Mouse (Mus musculus) gastrocnemius, postnatal 36 days (tissue): ENCODE data around the gene G0s2. TPM values are rescaled to one million over a fixed set of nuclear protein-coding genes. Genes with fewer than 3 reads are reported as not detected.

Experiments
- DNase-seq, 2 experiments: peaks; one replicate each; pipeline ENCODE4 v3.0.0; 2022
- intact Hi-C: fragments of 180-260 bp; cut with DNase I; formaldehyde crosslinking; loops from one replicate; pipeline ENCODE4 v1.15.1; 2025
- long read RNA-seq, 2 experiments: library from polyadenylated mRNA; stranded (forward); transcript quantifications; one replicate each; pipeline ENCODE4 v2.0.0; 2021
- total RNA-seq, 2 experiments: library from RNA; stranded (reverse); gene quantifications; 2 replicates each; pipeline ENCODE4 v1.2.3; 2021

Gene G0s2
- total RNA-seq = 10 to 100 TPM; 13.2 to 15.9 TPM
- long read RNA-seq, experiment 1, transcript G0s2-201 (2 exons, 871 nt) = major isoform, 32 of 33 reads
- long read RNA-seq, experiment 1, partial matches to known transcripts = 0 of 33 reads
- long read RNA-seq, experiment 1, other reads (novel, unspliced or antisense) = 1 of 33 reads
- long read RNA-seq, experiment 2, transcript G0s2-201 (2 exons, 871 nt) = major isoform, 28 of 31 reads
- long read RNA-seq, experiment 2, partial matches to known transcripts = 3 of 31 reads
- long read RNA-seq, experiment 2, other reads (novel, unspliced or antisense) = 0 of 31 reads

DNA sequence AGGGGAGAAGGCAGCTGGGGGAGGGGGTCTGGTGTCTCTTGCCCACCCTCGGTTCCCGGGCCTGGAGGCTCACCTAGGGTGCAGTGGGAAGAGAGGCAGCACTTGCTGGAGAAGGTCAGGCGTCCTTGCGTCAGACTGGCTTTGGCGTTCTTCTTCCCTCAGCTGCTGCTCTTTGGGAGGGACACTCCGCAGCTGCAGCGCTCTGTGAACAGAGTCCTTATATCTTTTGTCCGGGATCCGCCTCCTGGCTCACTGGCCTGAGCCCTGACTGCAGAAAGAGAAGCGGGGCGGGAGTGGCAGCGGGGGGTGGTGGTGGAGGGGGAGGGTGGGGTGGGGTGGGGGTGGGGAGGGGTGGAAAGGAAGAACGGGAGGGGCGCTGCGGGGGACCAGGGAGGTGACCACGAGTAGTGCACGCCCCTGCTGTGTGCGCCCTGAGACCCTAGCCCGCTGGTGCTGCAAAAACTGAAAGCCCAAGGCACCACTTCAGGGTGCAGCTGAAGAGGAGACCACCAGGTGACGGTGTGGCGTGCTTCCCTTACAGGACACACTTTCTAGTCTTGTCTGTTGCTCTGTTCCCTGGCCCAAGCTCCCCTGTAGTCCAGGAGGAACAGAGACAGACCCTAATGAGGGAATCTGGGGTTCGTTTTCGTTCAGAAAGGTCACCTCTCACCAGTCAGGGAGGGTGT lies at the start of gene G0s2:
Gene G0s2 (minus strand): TSS at position 302 of the 686 bp plus-strand sequence.
- peak; percentile 74 to 79 for DNase-seq
- intact Hi-C loops = loop anchor here (2.0 kb wide), 1 partner anchor 44 kb away; no protein-coding TSS in a partner anchor

DNA sequence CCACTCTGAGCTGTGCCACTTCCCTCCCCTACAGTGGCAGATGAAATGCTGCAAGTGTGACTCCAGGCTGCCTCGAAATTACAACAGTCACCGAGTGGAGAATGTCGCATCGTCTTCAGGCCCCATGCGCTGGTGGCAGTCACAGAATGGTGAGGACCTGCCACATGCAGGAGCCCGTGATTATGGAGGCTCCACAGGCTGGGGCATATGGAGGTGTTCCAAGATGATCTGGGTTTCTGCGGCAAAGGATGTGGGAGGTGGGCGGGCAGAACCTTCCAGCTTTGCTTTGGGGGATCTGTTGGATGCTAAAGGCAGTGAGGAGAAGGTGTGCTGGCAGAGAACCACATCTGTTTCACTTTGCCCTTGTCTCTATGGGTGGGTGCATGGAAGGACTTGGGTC lies 47.4 kb upstream of the G0s2 start:
- intact Hi-C loops = no loop called here
- DNase-seq = no peak

DNA sequence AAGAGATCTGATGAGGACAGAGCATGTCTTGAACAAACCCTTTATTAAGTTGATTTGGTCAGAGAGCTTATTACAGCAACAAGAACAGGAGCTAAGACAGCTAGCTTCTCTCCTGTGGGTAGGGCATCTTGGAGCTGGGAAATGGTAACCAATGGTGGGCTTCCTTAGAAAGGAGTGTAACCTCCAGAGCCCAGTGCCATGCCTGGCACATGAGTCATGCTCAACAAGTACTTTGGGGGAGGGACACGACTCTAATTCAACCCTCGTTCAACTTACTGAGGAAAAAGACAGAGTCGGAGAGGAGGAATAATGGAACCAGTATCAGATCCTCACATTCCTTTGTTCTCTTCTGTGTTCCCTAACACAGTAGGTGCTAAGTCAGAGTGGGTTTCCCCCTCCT lies 46.7 kb upstream of the G0s2 start:
- intact Hi-C loops = no loop called here
- DNase-seq = no peak

DNA sequence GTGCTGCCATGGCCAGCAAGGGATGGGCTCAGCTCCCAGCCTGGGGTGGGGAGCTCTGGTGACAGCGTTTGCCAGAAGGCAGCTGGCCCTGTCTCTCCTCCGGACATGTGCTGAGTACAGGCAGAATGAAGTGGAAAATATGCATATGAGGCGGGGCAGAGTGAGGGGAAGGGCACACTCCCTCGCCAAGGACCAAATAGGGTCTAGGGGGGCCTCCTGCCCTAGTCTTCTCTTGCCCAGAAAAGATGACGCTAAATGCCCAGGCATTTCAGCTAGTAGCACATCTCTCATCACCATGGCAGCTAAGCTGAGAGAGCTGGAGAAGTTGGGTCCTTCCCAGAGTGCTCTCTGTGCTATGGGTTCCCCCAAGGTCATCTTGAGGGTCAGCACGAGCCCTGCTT lies 44.1 kb upstream of the G0s2 start:
- DNase-seq = peak; percentile 70 to 82
- intact Hi-C loops = loop anchor here (2.0 kb wide), 1 partner anchor 44 kb away; the partner anchor contains the start of gene G0s2

DNA sequence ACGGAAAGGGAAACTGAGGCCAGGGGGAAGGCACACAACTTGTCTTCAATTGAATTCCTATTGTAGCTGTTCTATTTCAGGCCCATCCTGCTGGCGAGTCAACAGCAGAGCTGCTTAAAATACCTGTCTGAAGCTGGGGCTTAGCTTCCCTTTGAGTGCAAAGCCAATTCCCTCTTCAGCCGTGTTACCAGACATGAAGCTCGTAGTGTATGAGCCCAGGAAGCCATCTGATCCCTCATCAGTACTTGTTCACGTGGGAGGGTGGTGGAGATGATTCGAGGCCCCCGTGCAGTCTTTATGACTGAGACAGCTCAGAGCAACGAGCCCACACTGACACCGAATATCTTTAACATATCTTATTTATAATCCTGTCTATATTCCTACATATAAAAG lies 43.3 kb upstream of the G0s2 start:
- intact Hi-C loops = loop anchor here (2.0 kb wide), 1 partner anchor 44 kb away; the partner anchor contains the start of gene G0s2
- DNase-seq = no peak

DNA sequence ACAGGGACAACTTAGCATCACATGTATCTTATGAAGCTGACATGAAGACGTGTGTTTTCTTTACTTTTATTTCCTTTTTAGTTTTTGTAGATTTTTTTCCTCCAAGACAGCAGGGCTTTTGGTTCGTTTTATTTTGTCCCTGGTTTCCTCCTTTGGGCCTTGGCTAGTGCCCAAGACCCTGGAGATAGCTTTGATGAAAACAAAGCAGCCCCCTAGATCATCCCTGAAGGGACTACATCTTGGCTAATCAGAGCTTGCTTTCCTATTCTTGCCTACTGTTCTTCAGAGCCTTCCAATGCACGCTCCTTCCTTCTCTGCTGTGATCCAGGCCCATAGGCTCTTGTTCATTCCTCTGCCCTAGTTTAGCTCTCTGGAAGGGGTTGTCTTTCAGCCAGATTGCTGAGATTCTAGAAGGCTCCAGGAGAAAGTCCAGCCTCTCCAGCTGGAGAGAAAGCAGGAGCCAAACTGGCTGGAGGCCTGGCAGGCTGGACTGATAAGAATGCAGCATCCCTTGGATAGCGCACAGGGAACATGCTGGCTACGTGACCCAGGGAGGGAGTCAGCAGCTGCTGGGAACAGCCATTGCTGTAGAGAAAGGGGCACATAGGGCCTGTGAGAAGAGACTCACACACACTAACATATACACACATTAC lies 42.8 kb upstream of the G0s2 start:
- intact Hi-C loops = loop anchor here (2.0 kb wide), 2 partner anchors 35 to 43 kb away; partner anchors contain the start of gene G0s2
- peak; percentile 79 to 83 for DNase-seq

DNA sequence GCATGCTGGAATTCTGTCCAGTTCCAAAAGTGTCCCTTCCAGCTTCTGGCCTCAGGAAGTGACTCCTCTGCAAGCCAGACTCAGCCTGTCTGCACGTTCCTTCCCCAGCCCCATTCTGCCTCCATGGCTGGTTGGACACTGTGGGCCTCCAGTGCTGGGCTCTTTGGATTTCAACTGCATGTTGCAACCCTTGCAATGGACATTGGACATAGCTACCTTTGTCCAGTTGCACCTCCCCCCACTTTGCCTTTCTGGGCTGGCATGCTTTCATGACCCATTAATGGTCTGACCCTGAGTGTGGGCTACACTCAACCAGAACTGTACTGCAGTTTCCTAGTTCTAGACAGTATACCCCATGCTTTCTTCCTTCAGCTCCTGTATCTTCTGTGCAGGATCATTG lies 38.6 kb upstream of the G0s2 start:
- DNase-seq = no peak
- intact Hi-C loops = no loop called here

DNA sequence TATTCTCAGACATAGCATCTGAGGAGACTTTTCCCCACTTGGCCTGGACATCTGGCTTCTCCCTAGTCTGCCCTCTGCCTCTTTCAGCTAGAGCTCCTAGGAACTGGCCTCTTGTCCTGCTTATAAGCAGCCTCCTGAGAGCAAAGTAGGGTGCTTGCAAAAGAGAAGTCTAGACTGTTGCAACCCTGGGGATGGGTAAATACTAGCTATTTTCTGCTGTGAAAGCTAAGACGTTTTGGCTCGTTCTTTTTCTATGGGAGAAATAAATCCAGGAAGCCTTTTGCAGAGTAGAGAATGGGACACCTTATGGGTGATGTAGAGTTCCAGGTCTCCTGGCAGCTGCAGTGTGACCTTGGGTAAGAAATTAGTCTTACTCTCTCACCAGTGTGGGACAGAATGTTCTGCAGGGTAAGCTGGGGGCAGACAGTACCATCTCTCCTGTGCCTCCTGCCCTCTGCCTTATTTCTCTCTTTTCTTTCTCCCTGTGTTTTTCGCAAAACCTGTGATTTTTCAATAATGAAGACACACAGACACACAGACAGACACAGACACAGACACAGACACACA lies 37.6 kb upstream of the G0s2 start:
- intact Hi-C loops = no loop called here
- no peak for DNase-seq

DNA sequence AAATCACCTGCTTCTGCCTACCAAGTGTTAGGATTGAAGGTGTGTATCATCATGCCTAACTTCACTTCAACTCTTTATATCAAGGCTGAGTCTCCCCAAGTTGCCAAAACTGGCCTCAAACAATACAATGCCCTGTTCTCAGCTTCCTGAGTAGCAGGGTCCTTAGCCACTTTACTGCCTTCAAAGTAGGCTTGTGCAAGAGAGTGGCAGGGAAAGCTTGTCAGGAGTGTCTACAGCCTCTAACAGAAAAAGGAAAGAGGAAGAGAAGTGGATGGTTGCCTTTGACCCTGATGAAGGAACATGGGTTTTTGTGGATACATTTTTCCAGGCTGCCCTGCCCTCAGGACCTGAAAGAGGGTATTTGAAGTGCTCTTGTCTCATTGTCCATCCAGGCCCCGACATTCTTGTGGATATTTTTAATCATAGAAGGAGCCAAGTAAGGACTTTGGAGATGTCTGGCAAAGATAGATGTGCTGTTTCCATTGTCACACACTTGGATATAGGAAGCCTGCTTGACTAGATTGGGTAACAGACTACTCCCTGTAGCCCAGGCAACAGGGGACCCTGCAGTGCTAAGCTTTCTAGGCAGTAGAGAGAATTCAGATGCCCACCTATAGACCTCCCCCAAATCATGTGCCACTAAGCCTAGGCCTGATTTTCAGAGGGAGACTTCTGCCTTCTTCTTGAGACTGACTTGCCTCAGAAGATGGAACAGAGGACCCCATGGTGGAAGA lies 36.9 kb upstream of the G0s2 start:
- intact Hi-C loops = no loop called here
- DNase-seq = no peak

DNA sequence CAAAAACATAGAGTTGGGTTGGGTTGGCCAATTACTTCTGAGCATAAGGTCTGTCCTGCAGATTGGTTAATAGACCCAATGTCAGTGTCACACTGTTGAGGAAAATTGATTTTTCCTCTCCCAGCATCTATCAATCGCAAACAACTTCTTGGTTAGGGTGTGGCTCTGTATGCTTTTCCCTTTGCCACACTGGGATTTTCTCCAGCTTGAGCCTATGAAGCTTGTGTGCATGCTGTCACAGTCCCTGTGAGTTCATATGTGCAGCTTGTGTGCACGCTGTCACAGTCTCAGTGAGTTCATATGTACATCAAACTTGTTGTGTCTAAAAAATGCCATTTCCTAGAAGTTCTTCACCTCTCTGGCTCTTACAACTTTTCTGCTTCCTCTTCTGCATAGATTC lies 33.8 kb upstream of the G0s2 start:
- no peak for DNase-seq
- intact Hi-C loops = no loop called here

DNA sequence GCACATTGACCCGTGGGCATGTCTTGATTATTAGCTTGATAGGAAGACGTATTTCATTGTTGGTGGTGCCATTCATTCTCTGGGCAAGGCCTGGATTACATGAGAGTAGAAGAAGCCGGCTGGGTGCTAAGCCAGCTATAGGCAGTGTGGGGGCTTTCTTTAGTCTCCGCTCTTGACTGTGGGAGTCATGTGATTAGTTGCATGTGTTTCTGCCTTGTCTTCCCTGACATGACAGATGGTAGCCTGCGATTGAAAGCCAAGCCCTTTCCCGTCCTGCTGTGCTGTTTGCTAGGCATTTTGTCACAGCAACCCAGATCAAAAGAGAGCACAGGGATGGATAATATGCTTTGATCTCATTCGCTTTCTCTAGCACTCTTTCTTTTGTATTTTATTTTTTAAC lies 32.4 kb upstream of the G0s2 start:
- DNase-seq = no peak
- intact Hi-C loops = no loop called here

DNA sequence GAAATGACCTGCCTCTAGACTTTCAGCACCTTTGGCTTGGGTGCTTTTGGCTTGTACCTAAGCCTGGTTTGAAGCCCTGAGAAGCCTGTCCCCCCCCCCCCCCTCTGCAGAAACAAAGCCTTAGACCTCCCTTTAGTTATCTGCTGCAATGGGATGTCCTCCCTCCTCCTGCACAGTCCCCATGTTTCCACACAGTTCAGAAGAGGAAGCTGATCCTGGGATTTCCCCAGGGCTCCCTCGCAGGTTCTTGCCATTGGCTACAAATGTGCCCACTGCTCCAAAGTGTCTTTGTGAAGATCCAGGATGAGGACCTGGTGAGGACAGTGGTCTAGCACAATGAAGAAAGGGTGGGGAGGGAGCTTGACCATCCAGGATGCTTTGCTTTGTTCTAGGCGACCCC lies 30.1 kb upstream of the G0s2 start:
- intact Hi-C loops = no loop called here

DNA sequence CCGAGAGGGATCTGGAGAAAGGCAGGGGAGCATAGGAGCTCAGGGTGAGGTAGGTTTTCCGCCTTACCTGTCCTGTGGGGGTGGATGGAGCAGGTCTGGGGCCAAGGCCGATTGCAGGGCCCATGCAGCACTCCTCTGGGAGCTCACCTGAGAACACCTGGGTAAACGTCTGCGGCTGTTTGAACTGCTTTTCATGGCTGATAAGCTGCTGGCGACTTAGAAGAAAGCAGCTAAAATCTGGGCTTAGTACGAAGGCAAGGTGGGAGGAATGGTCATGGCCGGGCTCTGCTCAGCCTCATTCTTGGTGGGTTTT lies 29.0 kb upstream of the G0s2 start:
- intact Hi-C loops = no loop called here
- no peak for DNase-seq

More for the DNA sequence above, 30.1 kb upstream of the G0s2 start:
- no peak for DNase-seq

DNA sequence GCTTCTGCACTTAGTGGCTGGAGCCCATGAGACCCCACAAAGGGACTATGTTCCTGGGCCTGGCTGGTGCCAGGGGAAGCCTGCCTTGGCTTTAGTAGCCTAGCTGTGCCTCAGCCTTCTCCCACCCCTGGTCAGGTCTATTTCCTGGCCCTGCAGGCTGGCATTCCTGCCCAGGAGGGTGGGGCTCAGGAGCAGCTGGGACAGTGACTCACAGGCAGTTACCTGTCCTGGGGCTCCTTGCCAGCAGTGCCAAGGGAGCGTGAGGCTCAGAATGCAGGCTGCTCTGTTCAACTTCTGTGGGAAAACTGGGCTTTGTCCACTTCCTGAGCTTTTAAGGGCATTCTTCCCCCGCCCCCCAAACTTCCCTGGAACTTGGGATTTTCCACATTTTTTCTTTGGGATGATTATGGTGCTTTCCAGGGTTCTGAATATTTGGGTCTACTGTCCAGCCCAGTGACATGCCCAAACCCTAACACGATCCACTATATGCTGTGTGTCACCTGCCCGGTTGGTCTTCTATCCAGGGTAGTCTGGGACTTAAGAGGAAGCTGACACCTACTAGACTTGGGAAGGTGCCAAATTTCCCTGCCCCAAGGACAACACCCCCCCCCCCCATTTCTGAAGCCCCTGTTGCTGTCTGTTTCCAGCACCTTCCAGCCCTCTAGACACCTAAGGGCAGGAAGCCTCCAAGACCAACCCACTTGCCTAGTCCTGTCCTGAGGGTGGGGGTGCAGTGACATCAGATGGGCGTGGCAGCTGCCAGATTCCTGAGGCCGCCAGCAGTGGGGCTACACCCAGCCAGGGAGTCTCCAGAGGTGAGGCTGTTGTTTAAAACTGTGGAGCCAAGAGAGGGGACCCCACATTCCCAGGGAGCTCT lies 28.4 kb upstream of the G0s2 start:
- intact Hi-C loops = no loop called here
- no peak for DNase-seq

DNA sequence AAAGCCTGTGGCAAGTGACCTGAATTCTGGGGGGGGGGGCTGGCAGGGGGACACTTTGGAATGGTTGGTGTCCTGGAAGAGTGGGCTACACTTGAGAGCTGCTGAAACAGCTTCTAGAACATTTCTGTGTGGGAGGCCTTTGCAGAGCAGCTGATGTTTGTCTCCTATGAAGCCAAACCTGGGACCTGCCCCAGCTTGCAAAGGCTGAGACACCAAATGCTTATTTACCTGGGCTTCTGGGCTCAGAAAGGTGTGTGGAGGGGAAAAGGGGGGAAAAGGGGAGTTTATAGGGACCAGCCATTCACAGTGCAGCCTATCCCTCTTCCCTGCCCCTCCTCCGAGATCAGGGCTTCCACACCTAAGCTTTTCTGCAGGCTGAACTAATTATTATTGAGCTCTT lies 27.0 kb upstream of the G0s2 start:
- intact Hi-C loops = no loop called here
- no peak for DNase-seq

DNA sequence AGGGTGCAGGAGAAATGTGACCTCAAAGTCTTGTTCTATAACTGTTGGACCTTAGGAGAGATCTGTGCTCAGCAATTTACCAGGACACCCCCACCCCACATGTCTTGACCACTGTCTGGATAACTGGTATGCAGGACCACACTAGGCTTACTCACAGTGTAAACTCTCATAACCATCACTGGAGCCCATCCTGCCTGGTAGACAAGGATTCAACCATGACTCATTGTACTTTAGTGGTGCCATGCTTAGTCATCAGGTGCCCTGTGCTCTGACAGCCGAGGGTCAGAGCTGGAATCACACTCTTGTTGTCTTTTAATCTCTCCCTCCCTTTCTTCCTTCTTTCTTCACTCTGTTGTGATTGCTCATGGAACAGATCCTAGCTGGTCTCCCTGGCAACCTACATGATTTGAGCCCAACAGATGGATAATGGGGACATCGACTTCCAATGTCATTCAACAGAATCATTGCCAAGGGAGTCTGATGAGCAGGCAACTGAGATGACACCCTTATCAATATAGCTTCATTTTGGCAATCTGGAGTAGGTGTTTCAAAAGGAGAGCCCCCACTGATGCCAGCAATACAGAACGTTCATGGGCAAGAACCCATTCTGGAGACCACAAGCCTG lies 25.2 kb upstream of the G0s2 start:
- intact Hi-C loops = no loop called here
- no peak for DNase-seq

DNA sequence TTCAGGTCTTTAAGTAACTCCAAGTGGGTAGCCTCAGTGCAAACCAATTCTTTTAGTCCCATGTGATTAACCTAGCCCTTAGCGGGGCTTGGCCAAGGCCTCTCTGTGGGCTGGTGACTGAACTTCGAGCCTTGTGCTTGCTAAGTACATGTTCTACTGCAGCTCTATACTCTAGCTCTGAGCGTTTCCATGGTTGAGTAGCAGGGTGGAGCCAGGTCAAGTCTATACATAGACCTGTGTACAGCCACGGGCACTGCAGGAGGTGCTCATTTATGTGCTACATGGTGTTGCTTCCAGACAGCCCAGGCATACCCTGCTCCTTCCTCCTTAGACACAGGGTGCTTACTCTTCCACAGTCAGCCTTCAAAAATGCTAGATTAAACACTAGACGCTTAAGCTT lies 22.9 kb upstream of the G0s2 start:
- intact Hi-C loops = no loop called here

DNA sequence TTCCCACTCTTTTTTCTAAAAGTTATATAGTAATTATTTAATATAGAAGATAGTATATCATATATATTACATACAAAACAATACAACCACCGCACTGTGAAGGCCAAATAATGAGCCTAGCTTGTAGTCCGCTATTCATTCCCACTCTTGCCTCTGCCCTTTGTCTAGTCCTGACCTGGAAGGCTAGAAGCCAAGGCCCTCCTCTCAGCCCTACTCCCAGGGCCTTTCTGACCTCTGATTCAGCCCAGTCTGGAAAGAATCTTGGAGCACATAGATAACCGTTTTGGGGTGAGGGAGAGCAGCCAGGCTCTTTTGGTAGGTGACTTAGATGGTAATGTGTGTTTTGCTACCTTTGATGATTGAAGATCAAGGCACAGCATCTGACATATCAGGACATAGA lies 20.9 kb upstream of the G0s2 start:
- intact Hi-C loops = no loop called here
- DNase-seq = no peak

More for the DNA sequence above, 22.9 kb upstream of the G0s2 start:
- no peak for DNase-seq

DNA sequence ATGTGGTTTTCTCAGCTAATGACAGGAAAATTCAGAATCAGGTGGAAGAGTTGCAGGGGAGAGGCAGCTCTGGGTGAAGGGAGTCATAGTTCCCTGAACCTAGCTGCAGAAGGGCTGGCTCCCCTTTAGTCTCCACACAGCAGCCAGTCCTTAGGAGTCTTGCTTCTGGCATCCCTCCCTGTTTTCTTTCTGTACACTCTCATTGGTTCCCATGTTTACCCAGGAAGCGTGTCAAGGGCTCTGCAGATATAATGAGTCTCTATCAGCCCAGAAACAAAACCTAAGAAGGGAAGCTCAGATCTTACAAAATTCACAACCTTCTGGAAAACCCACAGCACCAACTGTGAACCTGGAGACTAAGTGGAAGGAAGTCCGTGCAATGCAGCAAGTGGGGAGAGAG lies 20.0 kb upstream of the G0s2 start:
- intact Hi-C loops = no loop called here
- DNase-seq = no peak
